9 mouse cellular contexts compared by ENCODE assay signal in the genomic region with DNA sequence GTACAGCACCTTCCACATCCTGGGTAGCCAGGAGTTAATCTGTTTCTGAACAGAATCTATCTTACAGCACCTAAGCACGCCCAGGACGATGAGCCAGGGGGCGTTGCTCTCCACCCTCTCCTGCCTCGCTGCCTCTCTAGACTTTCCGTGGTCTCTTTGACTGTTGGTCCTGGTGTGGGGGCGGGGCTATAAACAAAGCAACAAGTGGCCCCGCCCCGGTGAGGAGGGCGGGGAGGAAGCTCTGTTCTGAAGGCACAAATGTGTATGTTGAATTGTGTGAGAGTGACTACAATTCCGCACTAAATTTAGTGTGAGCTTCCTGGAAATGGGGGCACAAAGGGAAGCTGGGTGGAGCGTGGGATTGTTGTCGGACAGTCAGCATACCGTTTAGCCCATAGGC. TPM values are rescaled to one million over a fixed set of nuclear protein-coding genes. Genes with fewer than 3 reads are reported as not detected.
A peak's percentile ranks its signal among the peaks of the same experiment; 100 is the strongest.
DNase-seq lines count a peak whose midpoint lies in the region; ATAC-seq and TF ChIP-seq lines count a peak whose summit lies in the region.
"Had no signal": no experiment of that assay in that cellular context is flagged by ENCODE, and none has a peak within 500 bp of the region (broad histone marks: within the 10 kb centered on the region; RNA-seq: fewer than 3 reads in every experiment).

No protein-coding gene starts in this region.

- peaks cover 27 to 32% of the 10 kb centered on the region in 2 experiments for H3K4me1 ChIP-seq in heart, embryonic 14.5 days (ENCODE audit: control insufficient read depth in 2 of 2, insufficient read depth in 2 of 2, low read length in 2 of 2)
- no peaks in the 10 kb centered on the region; the same call in none of the 2 replicates for H3K4me1 ChIP-seq in kidney, embryonic 16.5 days (ENCODE audit: insufficient read depth, low read length)

- WGBS in heart, embryonic 14.5 days: 13% methylated on average over 13 of the region's 13 CpGs
- 13% methylated on average over 13 of the region's 13 CpGs for WGBS in kidney, embryonic 16.5 days

- peak; percentile 49 for TF ChIP-seq CTCF in layer of hippocampus, adult 2 months (conservative IDR thresholded peaks at IDR 0.05)

- H3K27me3 ChIP-seq in heart, embryonic 14.5 days (ENCODE audit: control insufficient read depth, insufficient read depth, low read length): no peaks in the 10 kb centered on the region
- no peaks in the 10 kb centered on the region for H3K27me3 ChIP-seq in kidney, embryonic 16.5 days (ENCODE audit: insufficient read depth, low read length)
- H3K27me3 ChIP-seq: Patski had no signal

- H3K9me3 ChIP-seq in heart, embryonic 14.5 days (ENCODE audit: control insufficient read depth, low read length): no peaks in the 10 kb centered on the region
- no peaks in the 10 kb centered on the region for H3K9me3 ChIP-seq in kidney, embryonic 16.5 days (ENCODE audit: low read length)

- no peak for DNase-seq in layer of hippocampus, adult 2 months (ENCODE audit: low spot score in 2 of 2)
- DNase-seq in layer of hippocampus, adult 18-20 months (ENCODE audit: low spot score in 2 of 2): no peak
- DNase-seq in embryo, embryonic 11 days: peak; percentile 77
- DNase-seq in lung, postnatal 4 days: peak; percentile 85 to 91
- peak; percentile 57 for DNase-seq in spleen, adult 12 weeks (ENCODE audit: low spot score)
- DNase-seq in layer of hippocampus, adult 8-10 months (ENCODE audit: low spot score in 2 of 2): no peak

- no peak overlapping the region for H3K9ac ChIP-seq in heart, embryonic 14.5 days (ENCODE audit: low read length)
- H3K9ac ChIP-seq in kidney, embryonic 16.5 days (replicated peaks; ENCODE audit: low read length): peak overlapping the region; percentile 10; the same call in 1 of the 2 replicates

- peak overlapping the region; percentile 29; the same call in 1 of the 2 replicates for H3K27ac ChIP-seq in layer of hippocampus, adult 2 months
- H3K27ac ChIP-seq in heart, embryonic 14.5 days (replicated peaks in 1 of 2; ENCODE audit: control insufficient read depth in 1 of 2, insufficient read depth in 1 of 2, low read depth in 2 of 2, low read length in 2 of 2): peak overlapping the region; percentile 19 to 79; a peak in 2 of 4 replicates
- H3K27ac ChIP-seq in kidney, embryonic 16.5 days (ENCODE audit: low read length): no peak overlapping the region

- peaks cover 71% of the 10 kb centered on the region for H3K36me3 ChIP-seq in heart, embryonic 14.5 days (ENCODE audit: control insufficient read depth, insufficient read depth, low read length)
- H3K36me3 ChIP-seq in kidney, embryonic 16.5 days (ENCODE audit: insufficient read depth, low read length): 0 out of 2 replicates have a peak, but pooled peaks cover 2% of the 10 kb centered on the region

- ATAC-seq in heart, embryonic 14.5 days (ENCODE audit: insufficient number of reproducible peaks, insufficient read depth, low FRiP score, low read depth): peak; percentile 45
- ATAC-seq in kidney, embryonic 16.5 days (ENCODE audit: low FRiP score, low TSS enrichment): peak; percentile 81
- ATAC-seq: Patski had no signal

- peak overlapping the region; percentile 6 for H3K4me3 ChIP-seq in layer of hippocampus, adult 2 months
- peak overlapping the region in 1 of 2 experiments; percentile 13; a peak in 1 of 4 replicates for H3K4me3 ChIP-seq in heart, embryonic 14.5 days (ENCODE audit: control insufficient read depth in 1 of 2, insufficient read depth in 1 of 2, low read depth in 1 of 2, low read length in 2 of 2)
- peak overlapping the region; percentile 18 for H3K4me3 ChIP-seq in kidney, embryonic 16.5 days (ENCODE audit: low read length)

- peak overlapping the region; percentile 40 for H3K4me2 ChIP-seq in heart, embryonic 14.5 days (ENCODE audit: low read length)
- peak overlapping the region; percentile 43 for H3K4me2 ChIP-seq in kidney, embryonic 16.5 days (replicated peaks; ENCODE audit: low read depth, low read length)

RNA-seq across cellular contexts. Expression of a gene that starts 30.1 kb away (rescaled TPM):
- total RNA-seq in layer of hippocampus, adult 2 months (2021): 10 to 100 TPM; 24.6 to 28.8 TPM
- 10 to 100 TPM; 21.1 to 21.4 TPM for total RNA-seq in layer of hippocampus, adult 18-20 months (2021)
- 40.5 and 40.9 TPM in 2 replicates for polyA plus RNA-seq in heart, embryonic 14.5 days (2014; fragmentation: Nextera tagmentation; extraction: Ambion mirVana)
- polyA plus RNA-seq in kidney, embryonic 16.5 days (2015; fragmentation: Nextera tagmentation; extraction: Ambion mirVana): 14.3 and 17.3 TPM in 2 replicates
- total RNA-seq in layer of hippocampus, adult 8-10 months (2022): 10 to 100 TPM; 27.2 to 29.3 (median 28.4) TPM

Comparison
In these comparisons a context has a peak if more than half of its experiments do, and no peak if none do; other contexts are left out.
1. DNase-seq: peak in embryo, embryonic 11 days (single experiment), lung, postnatal 4 days (2 of 2) and spleen, adult 12 weeks (single experiment); none in layer of hippocampus, adult 2 months (0 of 2), layer of hippocampus, adult 18-20 months (0 of 2) and layer of hippocampus, adult 8-10 months (0 of 2).